Mouse (Mus musculus): ENCODE data around the gene Tmsb15a. TPM values are rescaled to one million over a fixed set of nuclear protein-coding genes. Genes with fewer than 3 reads are reported as not detected.

The Tmsb15a gene
- total and polyA plus RNA-seq, 3 experiments, result not detected

GRCm38 (mm10) chrX:135742304-135743055 lies 17.4 kb upstream of the Tmsb15a start, which contains the start of the genes Armcx5 and Gprasp1:
TSS of gene Armcx5 (plus strand) at chrX:135742733.
TSS of gene Gprasp1 (plus strand) at chrX:135742733.
- peak within 1 kb of the TSS; percentile 76 for H3K4me3 ChIP-seq (ENCODE audit: low read depth, low read length)
- DNase-seq (ENCODE audit: low spot score) (peak; percentile 47), ATAC-seq (ENCODE audit: extremely low read depth, insufficient number of reproducible peaks, low FRiP score, poor library complexity, severe bottlenecking) (peak; percentile 93)
- no peaks in the 10 kb centered on the region for H3K9me3 ChIP-seq (replicated peaks)
- peaks cover 15% of the 10 kb centered on the region for H3K4me1 ChIP-seq (ENCODE audit: insufficient read depth, low read depth, low read length)
- no peaks in the 10 kb centered on the region for H3K27me3 ChIP-seq (ENCODE audit: insufficient read depth, low read length)
- H3K36me3 ChIP-seq (replicated peaks), result peaks cover 18% of the 10 kb centered on the region
- TF ChIP-seq POLR2AphosphoS5 (IDR thresholded peaks at IDR 0.05; ENCODE audit: insufficient replicate concordance, low read depth, low read length), result no peak
- no peak for TF ChIP-seq TAL1 (conservative IDR thresholded peaks at IDR 0.05; ENCODE audit: low read depth, low read length)
- TF ChIP-seq CTCF (IDR thresholded peaks at IDR 0.05; ENCODE audit: low read depth, low read length), result no peak
- TF ChIP-seq GATA1 (IDR thresholded peaks at IDR 0.05; ENCODE audit: borderline replicate concordance, low read length), result no peak
- no peak for TF ChIP-seq GATA2 (IDR thresholded peaks at IDR 0.05; ENCODE audit: borderline replicate concordance, low read depth, low read length)

- Histone ChIP-seq H3K36me3 (replicated peaks) (peaks cover under 1% of the 10 kb centered on the region), H3K4me3 (ENCODE audit: low read depth, low read length) (no peak overlapping the region), H3K27me3 (ENCODE audit: insufficient read depth, low read length) (no peaks in the 10 kb centered on the region), H3K9me3 (replicated peaks) (no peaks in the 10 kb centered on the region), H3K4me1 (ENCODE audit: insufficient read depth, low read depth, low read length) (peaks cover 8% of the 10 kb centered on the region)
- no peak for ATAC-seq (ENCODE audit: extremely low read depth, insufficient number of reproducible peaks, low FRiP score, poor library complexity, severe bottlenecking)
- TF ChIP-seq CTCF (IDR thresholded peaks at IDR 0.05; ENCODE audit: low read depth, low read length), result no peak
- no peak for TF ChIP-seq GATA2 (IDR thresholded peaks at IDR 0.05; ENCODE audit: borderline replicate concordance, low read depth, low read length)
- TF ChIP-seq POLR2AphosphoS5 (IDR thresholded peaks at IDR 0.05; ENCODE audit: insufficient replicate concordance, low read depth, low read length), result no peak
- no peak for TF ChIP-seq GATA1 (IDR thresholded peaks at IDR 0.05; ENCODE audit: borderline replicate concordance, low read length)
- TF ChIP-seq TAL1 (conservative IDR thresholded peaks at IDR 0.05; ENCODE audit: low read depth, low read length), result no peak
- DNase-seq (ENCODE audit: low spot score), result no peak
These were observed 13.9 kb upstream of the Tmsb15a start for GRCm38 (mm10) chrX:135738730-135739520.

GRCm38 (mm10) chrX:135712845-135713244 lies 12.2 kb downstream of the Tmsb15a start:
- ATAC-seq (ENCODE audit: extremely low read depth, insufficient number of reproducible peaks, low FRiP score, poor library complexity, severe bottlenecking), result no peak
- Histone ChIP-seq H3K9me3 (replicated peaks) (no peaks in the 10 kb centered on the region), H3K27me3 (ENCODE audit: insufficient read depth, low read length) (no peaks in the 10 kb centered on the region), H3K36me3 (replicated peaks) (no peaks in the 10 kb centered on the region), H3K4me3 (ENCODE audit: low read depth, low read length) (no peak overlapping the region), H3K4me1 (ENCODE audit: insufficient read depth, low read depth, low read length) (no peaks in the 10 kb centered on the region)
- no peak for TF ChIP-seq GATA1 (IDR thresholded peaks at IDR 0.05; ENCODE audit: borderline replicate concordance, low read length)
- no peak for TF ChIP-seq POLR2AphosphoS5 (IDR thresholded peaks at IDR 0.05; ENCODE audit: insufficient replicate concordance, low read depth, low read length)
- no peak for TF ChIP-seq GATA2 (IDR thresholded peaks at IDR 0.05; ENCODE audit: borderline replicate concordance, low read depth, low read length)
- no peak for TF ChIP-seq CTCF (IDR thresholded peaks at IDR 0.05; ENCODE audit: low read depth, low read length)
- TF ChIP-seq TAL1 (conservative IDR thresholded peaks at IDR 0.05; ENCODE audit: low read depth, low read length), result no peak
- no peak for DNase-seq (ENCODE audit: low spot score)

GRCm38 (mm10) chrX:135704349-135704748 lies 20.7 kb downstream of the Tmsb15a start:
- ATAC-seq (ENCODE audit: extremely low read depth, insufficient number of reproducible peaks, low FRiP score, poor library complexity, severe bottlenecking) (no peak), DNase-seq (ENCODE audit: low spot score) (no peak)
- Histone ChIP-seq H3K27me3 (ENCODE audit: insufficient read depth, low read length) (no peaks in the 10 kb centered on the region), H3K4me3 (ENCODE audit: low read depth, low read length) (no peak overlapping the region), H3K4me1 (ENCODE audit: insufficient read depth, low read depth, low read length) (no peaks in the 10 kb centered on the region), H3K9me3 (replicated peaks) (no peaks in the 10 kb centered on the region), H3K36me3 (replicated peaks) (no peaks in the 10 kb centered on the region)
- TF ChIP-seq TAL1 (conservative IDR thresholded peaks at IDR 0.05; ENCODE audit: low read depth, low read length), result no peak
- no peak for TF ChIP-seq CTCF (IDR thresholded peaks at IDR 0.05; ENCODE audit: low read depth, low read length)
- no peak for TF ChIP-seq GATA1 (IDR thresholded peaks at IDR 0.05; ENCODE audit: borderline replicate concordance, low read length)
- TF ChIP-seq GATA2 (IDR thresholded peaks at IDR 0.05; ENCODE audit: borderline replicate concordance, low read depth, low read length), result no peak
- TF ChIP-seq POLR2AphosphoS5 (IDR thresholded peaks at IDR 0.05; ENCODE audit: insufficient replicate concordance, low read depth, low read length), result no peak

GRCm38 (mm10) chrX:135703111-135703510 lies 21.9 kb downstream of the Tmsb15a start:
- Histone ChIP-seq H3K9me3 (replicated peaks) (no peaks in the 10 kb centered on the region), H3K36me3 (replicated peaks) (no peaks in the 10 kb centered on the region), H3K4me3 (ENCODE audit: low read depth, low read length) (no peak overlapping the region), H3K4me1 (ENCODE audit: insufficient read depth, low read depth, low read length) (no peaks in the 10 kb centered on the region), H3K27me3 (ENCODE audit: insufficient read depth, low read length) (no peaks in the 10 kb centered on the region)
- ATAC-seq (ENCODE audit: extremely low read depth, insufficient number of reproducible peaks, low FRiP score, poor library complexity, severe bottlenecking), result no peak
- DNase-seq (ENCODE audit: low spot score), result no peak
- TF ChIP-seq TAL1 (conservative IDR thresholded peaks at IDR 0.05; ENCODE audit: low read depth, low read length), result no peak
- no peak for TF ChIP-seq CTCF (IDR thresholded peaks at IDR 0.05; ENCODE audit: low read depth, low read length)
- no peak for TF ChIP-seq GATA2 (IDR thresholded peaks at IDR 0.05; ENCODE audit: borderline replicate concordance, low read depth, low read length)
- no peak for TF ChIP-seq GATA1 (IDR thresholded peaks at IDR 0.05; ENCODE audit: borderline replicate concordance, low read length)
- TF ChIP-seq POLR2AphosphoS5 (IDR thresholded peaks at IDR 0.05; ENCODE audit: insufficient replicate concordance, low read depth, low read length), result no peak

- Histone ChIP-seq H3K4me3 (ENCODE audit: low read depth, low read length) (no peak within 1 kb of the TSS), H3K9me3 (replicated peaks) (no peaks in the 10 kb centered on the region), H3K4me1 (ENCODE audit: insufficient read depth, low read depth, low read length) (no peaks in the 10 kb centered on the region), H3K36me3 (replicated peaks) (no peaks in the 10 kb centered on the region), H3K27me3 (ENCODE audit: insufficient read depth, low read length) (no peaks in the 10 kb centered on the region)
- DNase-seq (ENCODE audit: low spot score) (no peak), ATAC-seq (ENCODE audit: extremely low read depth, insufficient number of reproducible peaks, low FRiP score, poor library complexity, severe bottlenecking) (no peak)
- no peak for TF ChIP-seq CTCF (IDR thresholded peaks at IDR 0.05; ENCODE audit: low read depth, low read length)
- TF ChIP-seq TAL1 (conservative IDR thresholded peaks at IDR 0.05; ENCODE audit: low read depth, low read length), result no peak
- no peak for TF ChIP-seq POLR2AphosphoS5 (IDR thresholded peaks at IDR 0.05; ENCODE audit: insufficient replicate concordance, low read depth, low read length)
- no peak for TF ChIP-seq GATA2 (IDR thresholded peaks at IDR 0.05; ENCODE audit: borderline replicate concordance, low read depth, low read length)
These were observed 31.4 kb downstream of the Tmsb15a start, which contains the start of gene Tcp11x2 for GRCm38 (mm10) chrX:135693633-135694032. TSS of gene Tcp11x2 (minus strand) at chrX:135693790.
